Mouse (Mus musculus): ENCODE data around the gene Ms4a4a. TPM values are rescaled to one million over a fixed set of nuclear protein-coding genes. Genes with fewer than 3 reads are reported as not detected.
"Not testable (repeated sequence)": the region's sequence is repeated elsewhere in the genome, so short reads cannot be mapped to it uniquely, and the experiment has no call there.

Ms4a4a gene
- polyA plus RNA-seq, 1 experiment from 2014 or later, result 1.6 TPM

- Histone ChIP-seq H3K4me2 (ENCODE audit: low read length) (no peak overlapping the region), H3K36me3 (ENCODE audit: control insufficient read depth, insufficient read depth, low read length) (no peaks in the 10 kb centered on the region), H3K9me3 (ENCODE audit: control insufficient read depth, low read length) (no peaks in the 10 kb centered on the region), H3K4me1 (ENCODE audit: control insufficient read depth, insufficient read depth, low read length) (no peaks in the 10 kb centered on the region), H3K9ac (replicated peaks; ENCODE audit: low read length) (no peak overlapping the region), H3K27ac (replicated peaks; ENCODE audit: low read depth, low read length) (no peak overlapping the region), H3K27me3 (ENCODE audit: control insufficient read depth, insufficient read depth, low read length) (no peaks in the 10 kb centered on the region), H3K4me3 (replicated peaks; ENCODE audit: low read depth, low read length) (no peak overlapping the region)
- DNase-seq (no peak), ATAC-seq (ENCODE audit: low FRiP score, low TSS enrichment) (no peak)
- 89% methylated on average over 1 of the region's 1 CpGs for WGBS
Observed at GRCm38 (mm10) chr19:11408591-11408990, 33.3 kb downstream of the Ms4a4a start.

DNA sequence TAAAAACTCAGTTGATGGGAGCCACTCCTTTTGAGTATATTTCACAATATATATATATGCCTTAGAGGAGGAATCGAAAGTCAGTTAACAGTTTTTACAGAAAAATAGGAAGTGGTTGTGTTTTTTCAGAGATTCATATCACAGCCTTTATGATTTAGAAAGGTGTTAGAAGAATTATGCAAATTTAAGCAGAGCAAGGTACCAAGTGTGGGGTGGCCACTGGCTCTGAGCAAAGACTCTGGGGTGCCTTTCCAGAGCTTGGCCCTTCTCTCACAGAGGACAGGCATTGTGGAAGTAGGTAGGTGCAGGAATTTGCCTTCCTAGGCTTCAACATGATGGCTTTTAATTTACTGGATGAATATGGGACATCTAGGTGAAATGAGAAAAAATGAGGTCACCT is 36.3 kb downstream of the Ms4a4a start:
- no peak overlapping the region for H3K9ac ChIP-seq (replicated peaks; ENCODE audit: low read length)
- H3K4me1 ChIP-seq (ENCODE audit: control insufficient read depth, insufficient read depth, low read length), result no peaks in the 10 kb centered on the region
- 76% methylated on average over 1 of the region's 1 CpGs for WGBS
- H3K4me2 ChIP-seq (ENCODE audit: low read length), result no peak overlapping the region
- H3K4me3 ChIP-seq (replicated peaks; ENCODE audit: low read depth, low read length), result no peak overlapping the region
- no peak overlapping the region for H3K27ac ChIP-seq (replicated peaks; ENCODE audit: low read depth, low read length)
- H3K27me3 ChIP-seq (ENCODE audit: control insufficient read depth, insufficient read depth, low read length), result no peaks in the 10 kb centered on the region
- H3K36me3 ChIP-seq (ENCODE audit: control insufficient read depth, insufficient read depth, low read length), result no peaks in the 10 kb centered on the region
- no peaks in the 10 kb centered on the region for H3K9me3 ChIP-seq (ENCODE audit: control insufficient read depth, low read length)
- DNase-seq, result no peak
- no peak for ATAC-seq (ENCODE audit: low FRiP score, low TSS enrichment)

DNA sequence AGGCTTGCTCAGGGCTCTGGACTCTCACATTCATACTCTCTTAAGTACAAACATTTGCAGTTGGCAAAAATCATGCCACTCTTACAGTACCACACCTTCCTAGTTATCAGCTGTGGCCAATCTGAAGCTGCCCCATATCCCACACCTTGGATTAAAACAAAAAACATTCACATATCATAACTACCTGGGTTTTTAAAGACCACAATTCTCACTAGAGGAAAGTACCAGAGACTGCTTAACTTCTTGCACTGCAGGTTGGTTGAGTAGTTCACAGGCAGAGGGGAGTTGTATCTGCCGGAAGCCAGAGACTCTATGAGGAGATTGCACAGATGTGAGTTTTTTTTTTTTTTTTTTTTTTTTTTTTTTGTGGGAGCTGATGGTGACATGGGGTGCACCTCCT is 38.8 kb downstream of the Ms4a4a start:
- H3K4me1 ChIP-seq (ENCODE audit: control insufficient read depth, insufficient read depth, low read length), result no peaks in the 10 kb centered on the region
- 91% methylated on average over 1 of the region's 1 CpGs for WGBS
- DNase-seq, result no peak

GRCm38 (mm10) chr19:11415581-11415980 is 40.3 kb downstream of the Ms4a4a start:
- no peaks in the 10 kb centered on the region for H3K36me3 ChIP-seq (ENCODE audit: control insufficient read depth, insufficient read depth, low read length)
- no peak overlapping the region for H3K27ac ChIP-seq (replicated peaks; ENCODE audit: low read depth, low read length)
- no peaks in the 10 kb centered on the region for H3K4me1 ChIP-seq (ENCODE audit: control insufficient read depth, insufficient read depth, low read length)
- H3K4me2 ChIP-seq (ENCODE audit: low read length), result no peak overlapping the region
- no peak for ATAC-seq (ENCODE audit: low FRiP score, low TSS enrichment)
- H3K9ac ChIP-seq (replicated peaks; ENCODE audit: low read length), result no peak overlapping the region
- H3K27me3 ChIP-seq (ENCODE audit: control insufficient read depth, insufficient read depth, low read length), result no peaks in the 10 kb centered on the region
- no peak for DNase-seq
- H3K4me3 ChIP-seq (replicated peaks; ENCODE audit: low read depth, low read length), result no peak overlapping the region
- 72% methylated on average over 3 of the region's 3 CpGs for WGBS
- H3K9me3 ChIP-seq (ENCODE audit: control insufficient read depth, low read length), result no peaks in the 10 kb centered on the region

More for the DNA sequence above, 38.8 kb downstream of the Ms4a4a start:
- H3K9ac ChIP-seq (replicated peaks; ENCODE audit: low read length), result no peak overlapping the region
- no peaks in the 10 kb centered on the region for H3K36me3 ChIP-seq (ENCODE audit: control insufficient read depth, insufficient read depth, low read length)
- H3K27me3 ChIP-seq (ENCODE audit: control insufficient read depth, insufficient read depth, low read length), result no peaks in the 10 kb centered on the region
- no peak for ATAC-seq (ENCODE audit: low FRiP score, low TSS enrichment)
- H3K4me3 ChIP-seq (replicated peaks; ENCODE audit: low read depth, low read length), result no peak overlapping the region
- H3K27ac ChIP-seq (replicated peaks; ENCODE audit: low read depth, low read length), result no peak overlapping the region
- H3K9me3 ChIP-seq (ENCODE audit: control insufficient read depth, low read length), result no peaks in the 10 kb centered on the region
- no peak overlapping the region for H3K4me2 ChIP-seq (ENCODE audit: low read length)

DNA sequence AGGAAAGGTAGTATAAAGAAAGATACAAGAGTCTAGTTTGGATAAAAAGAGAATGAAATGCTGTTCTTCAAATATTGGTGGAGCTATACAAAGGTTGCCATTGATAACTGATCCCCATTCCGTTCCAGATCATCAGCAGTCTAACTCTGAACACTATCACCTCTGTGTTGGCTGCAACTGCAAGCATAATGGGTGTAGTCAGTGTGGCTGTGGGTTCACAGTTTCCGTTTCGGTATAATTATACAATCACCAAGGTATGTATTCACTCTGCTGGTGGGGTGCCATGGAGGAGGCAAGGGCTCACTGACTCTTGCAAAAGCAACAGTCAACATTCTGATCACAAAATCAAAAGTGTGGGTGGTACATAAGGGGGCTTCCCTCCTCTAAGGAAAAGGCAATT is 43.5 kb downstream of the Ms4a4a start:
- not testable (repeated sequence) for H3K36me3 ChIP-seq (ENCODE audit: control insufficient read depth, insufficient read depth, low read length); H3K27ac ChIP-seq (replicated peaks; ENCODE audit: low read depth, low read length); H3K9me3 ChIP-seq (ENCODE audit: control insufficient read depth, low read length); H3K4me3 ChIP-seq (replicated peaks; ENCODE audit: low read depth, low read length); H3K9ac ChIP-seq (replicated peaks; ENCODE audit: low read length); ATAC-seq (ENCODE audit: low FRiP score, low TSS enrichment); H3K4me1 ChIP-seq (ENCODE audit: control insufficient read depth, insufficient read depth, low read length); H3K27me3 ChIP-seq (ENCODE audit: control insufficient read depth, insufficient read depth, low read length); DNase-seq; H3K4me2 ChIP-seq (ENCODE audit: low read length)
- WGBS, result 78% methylated on average over 1 of the region's 3 CpGs

DNA sequence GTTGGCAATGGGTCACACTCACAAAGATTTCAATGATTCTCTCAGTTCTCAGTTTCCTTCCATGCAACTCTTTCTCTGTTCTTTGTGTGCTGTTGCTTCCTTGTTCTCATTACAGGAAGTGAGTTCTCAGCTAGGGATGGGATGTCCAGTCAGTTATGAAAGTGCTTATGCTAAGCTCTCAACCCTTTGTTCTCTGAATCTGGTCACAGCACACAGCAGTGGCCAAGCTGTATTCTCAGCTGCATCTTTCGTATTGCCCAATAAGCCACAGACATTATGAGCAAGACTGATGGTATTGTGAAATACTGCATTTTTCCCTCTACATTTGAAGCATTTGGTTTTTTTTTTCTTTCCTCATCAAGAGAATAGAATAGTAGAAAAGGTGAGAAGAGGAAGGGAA is 55.9 kb downstream of the Ms4a4a start:
- not testable (repeated sequence) for H3K4me3 ChIP-seq (replicated peaks; ENCODE audit: low read depth, low read length); H3K27me3 ChIP-seq (ENCODE audit: control insufficient read depth, insufficient read depth, low read length); H3K4me1 ChIP-seq (ENCODE audit: control insufficient read depth, insufficient read depth, low read length); H3K9ac ChIP-seq (replicated peaks; ENCODE audit: low read length); H3K36me3 ChIP-seq (ENCODE audit: control insufficient read depth, insufficient read depth, low read length); ATAC-seq (ENCODE audit: low FRiP score, low TSS enrichment); H3K4me2 ChIP-seq (ENCODE audit: low read length); H3K9me3 ChIP-seq (ENCODE audit: control insufficient read depth, low read length); H3K27ac ChIP-seq (replicated peaks; ENCODE audit: low read depth, low read length); DNase-seq
- 85% methylated on average over 1 of the region's 1 CpGs for WGBS

DNA sequence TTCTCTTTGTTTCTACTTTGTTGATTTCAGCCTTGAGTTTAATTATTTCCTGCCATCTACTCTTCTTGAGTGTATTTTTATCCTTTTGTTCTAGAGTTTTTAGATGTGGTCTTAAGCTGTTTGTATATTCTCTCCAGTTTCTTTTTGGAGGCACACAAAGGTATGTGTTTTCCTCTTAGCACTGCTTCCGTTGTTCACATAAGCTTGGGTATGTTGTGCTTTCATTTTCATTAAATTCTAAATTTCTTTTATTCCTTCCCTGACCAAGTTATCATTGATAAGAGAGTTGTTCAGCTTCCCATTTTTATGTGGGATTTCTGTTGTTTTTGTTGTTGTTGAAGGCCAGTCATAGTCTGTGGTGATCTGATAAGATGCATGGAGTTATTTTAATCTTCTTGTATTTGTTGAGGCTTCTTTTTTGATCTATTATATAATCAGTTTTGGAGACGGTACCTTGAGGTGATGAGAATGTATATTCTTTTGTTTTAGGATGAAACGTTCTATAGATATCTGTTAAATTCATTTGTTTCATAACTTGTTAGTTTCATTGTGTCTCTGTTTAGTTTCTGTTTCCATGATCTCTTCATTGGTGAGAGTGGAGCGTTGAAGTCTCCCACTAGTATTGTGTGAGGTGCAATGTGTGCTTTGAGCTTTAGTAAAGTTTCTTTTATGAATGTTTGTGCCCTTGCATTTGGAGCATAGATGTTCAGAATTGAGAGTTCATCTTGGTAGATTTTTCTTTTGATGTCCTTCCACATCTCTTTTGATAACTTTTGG is 59.9 kb downstream of the Ms4a4a start:
- no peak overlapping the region for H3K27ac ChIP-seq (replicated peaks; ENCODE audit: low read depth, low read length)
- WGBS, result 89% methylated on average over 4 of the region's 4 CpGs
- H3K4me1 ChIP-seq (ENCODE audit: control insufficient read depth, insufficient read depth, low read length), result no peaks in the 10 kb centered on the region
- no peaks in the 10 kb centered on the region for H3K27me3 ChIP-seq (ENCODE audit: control insufficient read depth, insufficient read depth, low read length)
- H3K4me2 ChIP-seq (ENCODE audit: low read length), result no peak overlapping the region
- DNase-seq (no peak), ATAC-seq (ENCODE audit: low FRiP score, low TSS enrichment) (no peak)
- H3K4me3 ChIP-seq (replicated peaks; ENCODE audit: low read depth, low read length), result no peak overlapping the region
- no peak overlapping the region for H3K9ac ChIP-seq (replicated peaks; ENCODE audit: low read length)
- H3K36me3 ChIP-seq (ENCODE audit: control insufficient read depth, insufficient read depth, low read length), result no peaks in the 10 kb centered on the region
- H3K9me3 ChIP-seq (ENCODE audit: control insufficient read depth, low read length), result no peaks in the 10 kb centered on the region

Other genes with a start within 250 kb of the Ms4a4a start
- gene 1700017D01Rik, start 244.6 kb upstream of the Ms4a4a start, polyA plus RNA-seq (2014; fragmentation: Nextera tagmentation; extraction: Ambion mirVana), result not detected in 2 replicates
- gene 1700025F22Rik, start 210.2 kb upstream of the Ms4a4a start, polyA plus RNA-seq (2014; fragmentation: Nextera tagmentation; extraction: Ambion mirVana), result not detected in 2 replicates
- not detected in 2 replicates for gene Ms4a13, start 178.8 kb upstream of the Ms4a4a start, polyA plus RNA-seq (2014; fragmentation: Nextera tagmentation; extraction: Ambion mirVana)
- gene Ms4a12, start 143.1 kb upstream of the Ms4a4a start, polyA plus RNA-seq (2014; fragmentation: Nextera tagmentation; extraction: Ambion mirVana), result not detected in 2 replicates
- gene Ms4a1, start 109.3 kb upstream of the Ms4a4a start, polyA plus RNA-seq (2014; fragmentation: Nextera tagmentation; extraction: Ambion mirVana), result not detected in 2 replicates
- not detected in 2 replicates for gene Ms4a5, start 91.7 kb upstream of the Ms4a4a start, polyA plus RNA-seq (2014; fragmentation: Nextera tagmentation; extraction: Ambion mirVana)
- not detected in 2 replicates for gene Ms4a14, start 61.1 kb upstream of the Ms4a4a start, polyA plus RNA-seq (2014; fragmentation: Nextera tagmentation; extraction: Ambion mirVana)
- gene Ms4a7, start 39.4 kb upstream of the Ms4a4a start, polyA plus RNA-seq (2014; fragmentation: Nextera tagmentation; extraction: Ambion mirVana), result 2.6 TPM in 1 of 2 replicates, not detected in the other
- gene Ms4a4c, start 29.2 kb downstream of the Ms4a4a start, polyA plus RNA-seq (2014; fragmentation: Nextera tagmentation; extraction: Ambion mirVana), result 2.7 TPM in 1 of 2 replicates, not detected in the other
- not detected in 2 replicates for gene Ms4a4b, start 68.0 kb downstream of the Ms4a4a start, polyA plus RNA-seq (2014; fragmentation: Nextera tagmentation; extraction: Ambion mirVana)
- 0.43 and 4.4 TPM in 2 replicates for gene Ms4a6c, start 93.8 kb downstream of the Ms4a4a start, polyA plus RNA-seq (2014; fragmentation: Nextera tagmentation; extraction: Ambion mirVana)
- gene Gm8369, start 110.4 kb downstream of the Ms4a4a start, polyA plus RNA-seq (2014; fragmentation: Nextera tagmentation; extraction: Ambion mirVana), result not detected in 2 replicates
- gene Ms4a6b, start 141.0 kb downstream of the Ms4a4a start, polyA plus RNA-seq (2014; fragmentation: Nextera tagmentation; extraction: Ambion mirVana), result 0.08 and 3.4 TPM in 2 replicates
- not detected in 2 replicates for gene Ms4a4d, start 161.3 kb downstream of the Ms4a4a start, polyA plus RNA-seq (2014; fragmentation: Nextera tagmentation; extraction: Ambion mirVana)
- 0.66 and 4.0 TPM in 2 replicates for gene Ms4a6d, start 229.3 kb downstream of the Ms4a4a start, polyA plus RNA-seq (2014; fragmentation: Nextera tagmentation; extraction: Ambion mirVana)
- 0.32 TPM in 1 of 2 replicates, not detected in the other for gene Ms4a2, start 248.2 kb downstream of the Ms4a4a start, polyA plus RNA-seq (2014; fragmentation: Nextera tagmentation; extraction: Ambion mirVana)

Data from midbrain, embryonic 14.5 days (tissue).